Mouse (Mus musculus) cerebellum, adult 2 months (tissue): ENCODE results near the gene Atf3.

Source experiments
- CTCF ChIP-seq: fragments of 200-500 bp; IDR thresholded peaks from 2 replicates; pipeline ENCODE4 v1.5.1; 2011; ENCODE audit warnings: low read depth, mild to moderate bottlenecking, control low read depth, low read length, moderate library complexity, borderline replicate concordance; ENCODE audit not compliant: insufficient read depth
- POLR2A ChIP-seq: fragments of 200-500 bp; IDR thresholded peaks from 2 replicates; pipeline ENCODE4 v1.6.1; 2011; ENCODE audit warnings: low read length, control low read depth, borderline replicate concordance; ENCODE audit not compliant: insufficient read depth

DNA sequence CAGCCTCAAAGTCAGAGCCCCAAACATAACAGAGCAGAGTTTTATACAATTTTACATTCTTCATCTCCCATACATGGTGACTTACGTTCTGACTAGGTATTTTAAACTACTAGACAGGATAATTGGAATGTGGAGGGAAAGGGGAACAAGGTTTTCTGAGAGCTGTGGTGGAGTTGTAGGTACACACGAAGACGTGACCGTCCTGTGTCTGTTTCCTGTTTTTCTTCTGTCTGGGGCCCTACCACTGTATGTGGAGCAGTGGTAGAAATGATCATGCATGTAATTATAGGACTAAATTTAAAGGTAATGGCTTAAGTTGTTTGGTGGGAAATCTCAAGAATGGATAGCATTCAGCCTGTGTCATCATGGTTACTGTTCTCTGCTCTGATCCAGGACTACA lies 17.0 kb upstream of the Atf3 start:
- TF ChIP-seq POLR2A: no peak
- TF ChIP-seq CTCF: no peak
